ENCODE assay signal across 12 mouse cellular contexts in the genomic region with DNA sequence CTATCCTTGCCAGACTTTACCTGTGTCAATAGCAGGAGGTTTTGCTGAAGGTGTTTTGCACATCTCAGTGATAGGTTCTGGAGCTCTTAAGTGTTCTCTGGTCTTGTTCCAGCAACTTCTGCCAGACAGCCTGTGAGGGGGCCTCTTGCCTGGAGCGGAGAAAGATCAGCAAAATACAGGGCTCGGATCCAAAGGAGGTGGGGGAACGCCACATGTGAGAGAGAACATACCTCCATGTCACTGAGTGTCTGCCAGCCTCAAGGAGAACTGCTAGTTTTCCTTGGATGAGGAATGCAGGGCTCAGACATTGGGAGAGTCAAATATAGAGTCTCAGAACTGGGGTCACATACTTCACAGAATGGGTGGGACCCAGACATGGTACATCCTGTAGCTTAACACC.
DNase-seq lines count a peak whose midpoint lies in the region; ATAC-seq and TF ChIP-seq lines count a peak whose summit lies in the region.
"Had no signal": no experiment of that assay in that cellular context is flagged by ENCODE, and none has a peak within 500 bp of the region (broad histone marks: within the 10 kb centered on the region; RNA-seq: fewer than 3 reads in every experiment).

No protein-coding gene starts in this region.

- peaks cover 8% of the 10 kb centered on the region; the same call in 1 of the 2 replicates for H3K4me1 ChIP-seq in heart, postnatal 0 days (ENCODE audit: control insufficient read depth, insufficient read depth)
- H3K4me1 ChIP-seq in heart, adult 2 months (ENCODE audit: control insufficient read depth, insufficient read depth, low read length), result no peaks in the 10 kb centered on the region
- no peaks in the 10 kb centered on the region for H3K4me1 ChIP-seq in midbrain, postnatal 0 days (ENCODE audit: insufficient read depth, low read length)
- no peaks in the 10 kb centered on the region for H3K4me1 ChIP-seq in midbrain, embryonic 13.5 days (replicated peaks)
- no peaks in the 10 kb centered on the region for H3K4me1 ChIP-seq in stomach, embryonic 15.5 days

- H3K9me3 ChIP-seq in heart, postnatal 0 days (replicated peaks; ENCODE audit: control insufficient read depth, low read length), result no peaks in the 10 kb centered on the region
- no peaks in the 10 kb centered on the region for H3K9me3 ChIP-seq in midbrain, postnatal 0 days (ENCODE audit: low read length)
- H3K9me3 ChIP-seq in midbrain, embryonic 13.5 days, result no peaks in the 10 kb centered on the region
- no peaks in the 10 kb centered on the region for H3K9me3 ChIP-seq in stomach, embryonic 15.5 days

- 29% methylated on average over 3 of the region's 3 CpGs for WGBS in heart, postnatal 0 days
- WGBS in heart, adult 2 months, result 60% methylated on average over 3 of the region's 3 CpGs
- WGBS in midbrain, postnatal 0 days, result 87% methylated on average over 3 of the region's 3 CpGs
- WGBS in midbrain, embryonic 13.5 days, result 97% methylated on average over 3 of the region's 3 CpGs
- WGBS in stomach, embryonic 15.5 days, result 55% methylated on average over 3 of the region's 3 CpGs

- H3K4me3 ChIP-seq in heart, postnatal 0 days (ENCODE audit: low read depth, low read length), result no peak overlapping the region
- H3K4me3 ChIP-seq in heart, adult 2 months, result no peak overlapping the region
- H3K4me3 ChIP-seq in midbrain, postnatal 0 days (ENCODE audit: low read depth, low read length), result no peak overlapping the region
- no peak overlapping the region for H3K4me3 ChIP-seq in midbrain, embryonic 13.5 days (replicated peaks)
- H3K4me3 ChIP-seq in stomach, embryonic 15.5 days (replicated peaks), result no peak overlapping the region
- H3K4me3 ChIP-seq: myocyte had no signal

- H3K79me2 ChIP-seq in heart, adult 2 months (replicated peaks; ENCODE audit: control insufficient read depth, insufficient read depth, low read length), result no peaks in the 10 kb centered on the region

- peak overlapping the region; percentile 11; the same call in 1 of the 2 replicates for H3K27ac ChIP-seq in heart, postnatal 0 days (ENCODE audit: low read depth)
- no peak overlapping the region for H3K27ac ChIP-seq in heart, adult 2 months
- no peak overlapping the region for H3K27ac ChIP-seq in midbrain, postnatal 0 days (ENCODE audit: low read depth, low read length)
- H3K27ac ChIP-seq in midbrain, embryonic 13.5 days, result no peak overlapping the region
- no peak overlapping the region for H3K27ac ChIP-seq in stomach, embryonic 15.5 days

- H3K27me3 ChIP-seq in heart, postnatal 0 days (ENCODE audit: control insufficient read depth, insufficient read depth, low read length), result no peaks in the 10 kb centered on the region
- no peaks in the 10 kb centered on the region for H3K27me3 ChIP-seq in heart, adult 2 months (ENCODE audit: control insufficient read depth, insufficient read depth, low read length)
- no peaks in the 10 kb centered on the region for H3K27me3 ChIP-seq in midbrain, postnatal 0 days (ENCODE audit: insufficient read depth, low read length)
- no peaks in the 10 kb centered on the region for H3K27me3 ChIP-seq in midbrain, embryonic 13.5 days
- H3K27me3 ChIP-seq in stomach, embryonic 15.5 days (replicated peaks), result no peaks in the 10 kb centered on the region
- H3K27me3 ChIP-seq: CH12.LX had no signal

- DNase-seq in heart, postnatal 0 days (ENCODE audit: low spot score), result peak; percentile 32
- no peak for DNase-seq in heart, adult 2 months
- DNase-seq in midbrain, postnatal 0 days (ENCODE audit: low spot score), result peak; percentile 5
- DNase-seq in layer of hippocampus, adult 9-11 months, result peak; percentile 17
- DNase-seq in spleen, postnatal 10 days (ENCODE audit: low spot score in 2 of 2), result no peak
- no peak for DNase-seq in MN1 (ENCODE audit: low spot score)
- DNase-seq: kidney, adult 11 months; retina, postnatal 1 day had no signal

- TF ChIP-seq CTCF in heart, postnatal 0 days (IDR thresholded peaks at IDR 0.05; ENCODE audit: low read depth), result no peak
- no peak for TF ChIP-seq CTCF in heart, adult 2 months (IDR thresholded peaks at IDR 0.05)
- TF ChIP-seq CTCF in midbrain, postnatal 0 days (IDR thresholded peaks at IDR 0.05), result no peak

- intact Hi-C loops in heart, adult 2 months (cut with DNase I), result no loop called here

- no peak overlapping the region for H3K9ac ChIP-seq in heart, postnatal 0 days (replicated peaks; ENCODE audit: low read depth, low read length)
- no peak overlapping the region for H3K9ac ChIP-seq in heart, adult 2 months (ENCODE audit: low read depth, low read length)
- H3K9ac ChIP-seq in midbrain, postnatal 0 days (replicated peaks; ENCODE audit: low read length, poor library complexity, severe bottlenecking), result no peak overlapping the region
- no peak overlapping the region for H3K9ac ChIP-seq in midbrain, embryonic 13.5 days (replicated peaks)
- no peak overlapping the region for H3K9ac ChIP-seq in stomach, embryonic 15.5 days

- TF ChIP-seq EP300 in heart, postnatal 0 days (IDR thresholded peaks at IDR 0.05; ENCODE audit: low read depth), result no peak
- TF ChIP-seq EP300 in heart, adult 2 months (IDR thresholded peaks at IDR 0.05; ENCODE audit: insufficient read depth, low read depth, low read length), result no peak

- no peak for TF ChIP-seq POLR2A in heart, adult 2 months (IDR thresholded peaks at IDR 0.05; ENCODE audit: insufficient read depth, low read depth, low read length)

- H3K36me3 ChIP-seq in heart, postnatal 0 days (replicated peaks; ENCODE audit: control insufficient read depth, insufficient read depth, low read length), result no peaks in the 10 kb centered on the region
- H3K36me3 ChIP-seq in heart, adult 2 months (ENCODE audit: control insufficient read depth, insufficient read depth, low read length), result no peaks in the 10 kb centered on the region; the same call in 1 of the 2 replicates
- no peaks in the 10 kb centered on the region for H3K36me3 ChIP-seq in midbrain, postnatal 0 days (ENCODE audit: insufficient read depth, low read length)
- H3K36me3 ChIP-seq in midbrain, embryonic 13.5 days, result no peaks in the 10 kb centered on the region
- no peaks in the 10 kb centered on the region for H3K36me3 ChIP-seq in stomach, embryonic 15.5 days

- peak; percentile 33; the same call in 1 of the 2 replicates for ATAC-seq in heart, postnatal 0 days (ENCODE audit: insufficient read depth, low read depth)
- no peak for ATAC-seq in midbrain, postnatal 0 days (ENCODE audit: low FRiP score)
- ATAC-seq in midbrain, embryonic 13.5 days, result no peak
- ATAC-seq in stomach, embryonic 15.5 days (ENCODE audit: insufficient read depth, low FRiP score, low read depth), result peak; percentile 47; the same call in 1 of the 2 replicates

- no peak overlapping the region for H3K4me2 ChIP-seq in heart, postnatal 0 days (ENCODE audit: low read depth, low read length)
- H3K4me2 ChIP-seq in midbrain, postnatal 0 days (ENCODE audit: low read depth, low read length, poor library complexity, severe bottlenecking), result no peak overlapping the region
- no peak overlapping the region for H3K4me2 ChIP-seq in midbrain, embryonic 13.5 days (replicated peaks)
- no peak overlapping the region for H3K4me2 ChIP-seq in stomach, embryonic 15.5 days

Comparison
In these comparisons a context has a peak if more than half of its experiments do, and no peak if none do; other contexts are left out.
1. DNase-seq: peak in heart, postnatal 0 days (single experiment), midbrain, postnatal 0 days (single experiment) and layer of hippocampus, adult 9-11 months (single experiment); none in heart, adult 2 months (0 of 2), spleen, postnatal 10 days (0 of 2) and MN1 (single experiment).
2. ATAC-seq: peak in heart, postnatal 0 days (single experiment) and stomach, embryonic 15.5 days (single experiment); none in midbrain, postnatal 0 days (single experiment) and midbrain, embryonic 13.5 days (single experiment).